Mouse (Mus musculus): ENCODE data around the gene Klhl24. TPM values are rescaled to one million over a fixed set of nuclear protein-coding genes. Genes with fewer than 3 reads are reported as not detected.

Klhl24 gene
- polyA plus RNA-seq, 1 experiment from 2014 or later, result 31.4 TPM

GRCm38 (mm10) chr16:20160130-20160529 is 62.8 kb downstream of the Klhl24 start:
- Histone ChIP-seq H3K4me3 (no peak overlapping the region), H3K9me3 (0 out of 2 replicates have a peak, but pooled peaks cover 2% of the 10 kb centered on the region), H3K36me3 (peaks cover 84% of the 10 kb centered on the region), H3K27ac (no peak overlapping the region), H3K9ac (no peak overlapping the region), H3K27me3 (no peaks in the 10 kb centered on the region), H3K4me1 (no peaks in the 10 kb centered on the region), H3K4me2 (replicated peaks) (no peak overlapping the region)
- WGBS, result 83% methylated on average over 2 of the region's 2 CpGs
- no peak for ATAC-seq (ENCODE audit: low FRiP score, low read depth)

GRCm38 (mm10) chr16:20169071-20169470 is 71.7 kb downstream of the Klhl24 start:
- WGBS, result 92% methylated on average over 3 of the region's 3 CpGs
- H3K27ac ChIP-seq, result no peak overlapping the region
- no peak overlapping the region for H3K4me2 ChIP-seq (replicated peaks)
- H3K4me3 ChIP-seq, result no peak overlapping the region
- peaks cover 86% of the 10 kb centered on the region for H3K36me3 ChIP-seq
- no peak for ATAC-seq (ENCODE audit: low FRiP score, low read depth)
- 0 out of 2 replicates have a peak, but pooled peaks cover 3% of the 10 kb centered on the region for H3K9me3 ChIP-seq
- H3K9ac ChIP-seq, result no peak overlapping the region
- H3K27me3 ChIP-seq, result no peaks in the 10 kb centered on the region
- no peaks in the 10 kb centered on the region for H3K4me1 ChIP-seq

DNA sequence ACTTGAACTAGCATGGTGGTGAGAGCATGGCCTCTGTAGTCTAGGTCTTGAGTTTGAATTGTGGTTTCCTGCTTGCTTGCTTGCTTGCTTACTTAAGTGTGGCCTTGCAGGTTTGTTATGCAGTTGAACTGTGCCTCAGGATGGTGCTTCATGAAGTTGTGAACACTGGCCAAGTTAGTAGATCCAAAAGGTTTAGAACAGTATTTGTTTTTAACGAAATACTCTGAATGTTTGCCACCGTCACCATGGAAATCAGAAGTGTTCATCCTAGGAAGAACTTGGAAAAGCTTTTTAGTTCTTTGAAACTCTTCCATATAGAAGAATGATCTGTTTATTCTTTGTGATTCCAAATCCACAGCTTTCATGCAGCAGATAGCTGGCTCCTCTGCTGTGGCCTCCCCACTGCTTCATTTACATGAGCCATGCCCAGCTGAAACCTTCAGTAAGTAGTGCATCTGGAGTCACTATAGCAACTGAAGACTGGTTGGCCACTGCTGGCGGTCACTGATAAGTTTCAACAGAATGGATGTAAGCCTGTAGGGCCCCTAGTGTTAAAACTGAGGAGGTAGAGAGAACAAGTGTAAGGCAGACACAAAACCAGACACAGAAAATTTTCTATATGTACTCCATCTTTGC is 72.2 kb downstream of the Klhl24 start:
- Histone ChIP-seq H3K9me3 (0 out of 2 replicates have a peak, but pooled peaks cover 3% of the 10 kb centered on the region), H3K4me3 (no peak overlapping the region), H3K9ac (no peak overlapping the region), H3K27ac (no peak overlapping the region), H3K4me2 (replicated peaks) (no peak overlapping the region), H3K27me3 (no peaks in the 10 kb centered on the region), H3K36me3 (peaks cover 86% of the 10 kb centered on the region), H3K4me1 (no peaks in the 10 kb centered on the region)
- no peak for ATAC-seq (ENCODE audit: low FRiP score, low read depth)
- WGBS, result 89% methylated on average over 3 of the region's 3 CpGs

Other genes with a start within 250 kb of the Klhl24 start
- gene Klhl6, start 114.5 kb upstream of the Klhl24 start, polyA plus RNA-seq (2015; fragmentation: Nextera tagmentation; extraction: Ambion mirVana), result 7.0 and 7.4 TPM in 2 replicates
- 40.3 and 43.7 TPM in 2 replicates for gene Yeats2, start 43.5 kb downstream of the Klhl24 start, polyA plus RNA-seq (2015; fragmentation: Nextera tagmentation; extraction: Ambion mirVana)
- gene Map6d1, start 143.8 kb downstream of the Klhl24 start, polyA plus RNA-seq (2015; fragmentation: Nextera tagmentation; extraction: Ambion mirVana), result 1.0 and 1.1 TPM in 2 replicates
- gene Parl, start 204.8 kb downstream of the Klhl24 start, polyA plus RNA-seq (2015; fragmentation: Nextera tagmentation; extraction: Ambion mirVana), result 85.5 and 99.8 TPM in 2 replicates
- not detected in 2 replicates for gene Cyp2ab1, start 227.9 kb downstream of the Klhl24 start, polyA plus RNA-seq (2015; fragmentation: Nextera tagmentation; extraction: Ambion mirVana)